Mouse (Mus musculus) C2C12 (cell line): ENCODE measurements around the gene Tradd. TPM values are rescaled to one million over a fixed set of nuclear protein-coding genes. Genes with fewer than 3 reads are reported as not detected.
"Not testable (repeated sequence)": the region's sequence is repeated elsewhere in the genome, so short reads cannot be mapped to it uniquely, and the experiment has no call there.

ENCODE experiments used
- H3K27me3 ChIP-seq: one replicate; pipeline ENCODE4 v1.6.1; 2011; ENCODE audit not compliant: control insufficient read depth, insufficient read depth, insufficient read length
- H3K36me3 ChIP-seq: one replicate; pipeline ENCODE4 v1.6.1; 2011; ENCODE audit not compliant: control insufficient read depth, insufficient read depth
- H3K4me3 ChIP-seq: one replicate; pipeline ENCODE4 v1.5.1; 2011; ENCODE audit warnings: mild to moderate bottlenecking, control low read depth; ENCODE audit not compliant: poor library complexity, insufficient read depth, severe bottlenecking
- H3K79me2 ChIP-seq: one replicate; pipeline ENCODE4 v1.6.1; 2011; ENCODE audit not compliant: control insufficient read depth, insufficient read depth
- H3K79me3 ChIP-seq: one replicate; pipeline ENCODE4 v1.6.1; 2011; ENCODE audit warnings: low read depth, control low read depth
- H3ac ChIP-seq: one replicate; pipeline ENCODE3; 2011; ENCODE audit warnings: low read depth; ENCODE audit not compliant: control insufficient read depth, insufficient read length
- CEBPB ChIP-seq: IDR thresholded peaks from one replicate; pipeline ENCODE4 v1.6.1; 2011; ENCODE audit warnings: low read depth, mild to moderate bottlenecking, control low read depth, moderate library complexity
- CTCF ChIP-seq: IDR thresholded peaks from one replicate; pipeline ENCODE4 v1.5.1; 2011; ENCODE audit not compliant: control insufficient read depth, insufficient read depth, insufficient read length
- FOSL1 ChIP-seq: IDR thresholded peaks from one replicate; pipeline ENCODE4 v1.8.0; 2011; ENCODE audit warnings: mild to moderate bottlenecking, low read length; ENCODE audit not compliant: poor library complexity, insufficient read depth, severe bottlenecking
- MAX ChIP-seq: IDR thresholded peaks from one replicate; pipeline ENCODE4 v1.6.1; 2011; ENCODE audit warnings: mild to moderate bottlenecking, control low read depth
- MYOD1 ChIP-seq: IDR thresholded peaks from one replicate; pipeline ENCODE4 v1.6.1; 2011; ENCODE audit warnings: low read depth; ENCODE audit not compliant: control insufficient read depth, insufficient read length
- MYOG ChIP-seq: IDR thresholded peaks from one replicate; pipeline ENCODE4 v1.6.1; 2011; ENCODE audit not compliant: control insufficient read depth, insufficient read length; ENCODE audit errors: extremely low read depth
- USF1 ChIP-seq: IDR thresholded peaks from one replicate; pipeline ENCODE4 v1.6.1; 2011; ENCODE audit warnings: low read depth, mild to moderate bottlenecking, control low read depth, moderate library complexity
- polyA plus RNA-seq: library from polyadenylated mRNA; unstranded; fragments of >200 nt; fragmentation: generic; extraction: Trizol; gene quantifications from one replicate; pipeline ENCODE4 v1.2.1, GENCODE M21; 2012; ENCODE audit warnings: missing spikeins

The Tradd gene
- polyA plus RNA-seq, 1 experiment = 27.3 TPM

- H3K79me3 ChIP-seq = peaks cover 25% of the 10 kb centered on the region
- H3K27me3 ChIP-seq = no peaks in the 10 kb centered on the region
- H3K36me3 ChIP-seq = peaks cover 25% of the 10 kb centered on the region
- H3K4me3 ChIP-seq = peak within 1 kb of the TSS; percentile 97
- H3K79me2 ChIP-seq = peaks cover 41% of the 10 kb centered on the region
- no peak for TF ChIP-seq MYOG
- no peak for TF ChIP-seq MYOD1
- no peak for TF ChIP-seq FOSL1
- no peak for TF ChIP-seq MAX
- TF ChIP-seq CEBPB = no peak
- TF ChIP-seq CTCF = no peak
- no peak within 1 kb of the TSS for H3ac ChIP-seq
Observed at GRCm38 (mm10) chr8:105295895-105296573, 31.6 kb upstream of the Tradd start, which contains the start of gene Exoc3l. TSS of gene Exoc3l (minus strand) at chr8:105296101.

- Histone ChIP-seq H3ac (no peak overlapping the region), H3K4me3 (no peak overlapping the region), H3K79me2 (peaks cover 33% of the 10 kb centered on the region), H3K27me3 (no peaks in the 10 kb centered on the region), H3K79me3 (peaks cover 23% of the 10 kb centered on the region), H3K36me3 (peaks cover 17% of the 10 kb centered on the region)
- TF ChIP-seq USF1 (no peak), FOSL1 (no peak), CTCF (no peak), CEBPB (no peak), MYOD1 (no peak), MYOG (no peak), MAX (no peak)
Observed at GRCm38 (mm10) chr8:105295256-105295655, 30.8 kb upstream of the Tradd start.

- H3ac ChIP-seq = no peak overlapping the region
- no peak for TF ChIP-seq MYOG
- TF ChIP-seq MAX = no peak
- TF ChIP-seq FOSL1 = no peak
- TF ChIP-seq CTCF = no peak
- TF ChIP-seq USF1 = no peak
- no peak for TF ChIP-seq CEBPB
- TF ChIP-seq MYOD1 = no peak
- peaks cover 12% of the 10 kb centered on the region for H3K36me3 ChIP-seq
- H3K79me2 ChIP-seq = peaks cover 29% of the 10 kb centered on the region
- H3K79me3 ChIP-seq = peaks cover 21% of the 10 kb centered on the region
- no peak overlapping the region for H3K4me3 ChIP-seq
- H3K27me3 ChIP-seq = no peaks in the 10 kb centered on the region
Observed at GRCm38 (mm10) chr8:105294776-105295175, 30.4 kb upstream of the Tradd start.

GRCm38 (mm10) chr8:105293405-105293804, 29.0 kb upstream of the Tradd start:
- Histone ChIP-seq H3K79me2 (peaks cover 20% of the 10 kb centered on the region), H3ac (no peak overlapping the region), H3K79me3 (peaks cover 8% of the 10 kb centered on the region), H3K36me3 (no peaks in the 10 kb centered on the region), H3K27me3 (no peaks in the 10 kb centered on the region), H3K4me3 (no peak overlapping the region)
- TF ChIP-seq CTCF (no peak), MYOD1 (no peak), USF1 (no peak), CEBPB (no peak), FOSL1 (no peak), MYOG (no peak), MAX (no peak)

GRCm38 (mm10) chr8:105292471-105292870, 28.1 kb upstream of the Tradd start:
- Histone ChIP-seq H3K36me3 (no peaks in the 10 kb centered on the region), H3K79me3 (peaks cover 7% of the 10 kb centered on the region), H3ac (no peak overlapping the region), H3K4me3 (no peak overlapping the region), H3K27me3 (no peaks in the 10 kb centered on the region), H3K79me2 (peaks cover 20% of the 10 kb centered on the region)
- no peak for TF ChIP-seq USF1
- TF ChIP-seq CEBPB = no peak
- no peak for TF ChIP-seq FOSL1
- no peak for TF ChIP-seq CTCF
- TF ChIP-seq MYOD1 = no peak
- TF ChIP-seq MYOG = no peak

GRCm38 (mm10) chr8:105291802-105292201, 27.4 kb upstream of the Tradd start:
- not testable (repeated sequence) for H3K4me3 ChIP-seq, H3K27me3 ChIP-seq, H3ac ChIP-seq, H3K79me3 ChIP-seq, H3K36me3 ChIP-seq
- H3K79me2 ChIP-seq = peaks cover 21% of the 10 kb centered on the region

GRCm38 (mm10) chr8:105291364-105291763, 27.0 kb upstream of the Tradd start:
- Histone ChIP-seq H3K79me3 (peaks cover 14% of the 10 kb centered on the region), H3K79me2 (peaks cover 25% of the 10 kb centered on the region)
- not testable (repeated sequence) for H3ac ChIP-seq, H3K4me3 ChIP-seq, H3K36me3 ChIP-seq, H3K27me3 ChIP-seq
